Mouse (Mus musculus) granulocyte monocyte progenitor cell, adult 5-6 weeks (primary cell): ENCODE data around the gene Cyyr1. TPM values are rescaled to one million over a fixed set of nuclear protein-coding genes. Genes with fewer than 3 reads are reported as not detected.

ENCODE experiments used
- ATAC-seq: replicated peaks from 2 replicates; pipeline ENCODE4 v1.8.0; 2016; ENCODE audit warnings: mild to moderate bottlenecking, moderate TSS enrichment, inconsistent platforms; ENCODE audit not compliant: poor library complexity, severe bottlenecking
- total RNA-seq, 2 experiments: library from RNA; stranded (forward) in 1 of 2; stranded (reverse) in 1 of 2; fragments of 200-712, 200-1000 nt in 1 of 2; fragments of >200 nt in 1 of 2; fragmentation: Nextera tagmentation in 1 of 2; gene quantifications; 2 replicates each; pipeline ENCODE4 v1.2.3; 2014 to 2017

Cyyr1 gene
- total RNA-seq, 2 experiments from 2014 or later = not detected

GRCm38 (mm10) chr16:85474552-85475071 lies 78.6 kb downstream of the Cyyr1 start:
- no peak for ATAC-seq

- ATAC-seq = no peak
These were observed 83.1 kb downstream of the Cyyr1 start for GRCm38 (mm10) chr16:85470057-85470456.

GRCm38 (mm10) chr16:85455043-85455442 lies 98.2 kb downstream of the Cyyr1 start:
- ATAC-seq = no peak

GRCm38 (mm10) chr16:85446306-85446705 lies 106.9 kb downstream of the Cyyr1 start:
- no peak for ATAC-seq

- no peak for ATAC-seq
These were observed 107.4 kb downstream of the Cyyr1 start for GRCm38 (mm10) chr16:85445801-85446200.

GRCm38 (mm10) chr16:85435427-85435826 lies 117.8 kb downstream of the Cyyr1 start:
- ATAC-seq = peak; percentile 48; the same call in 1 of the 2 replicates

GRCm38 (mm10) chr16:85429173-85429572 lies 124.0 kb downstream of the Cyyr1 start:
- ATAC-seq = no peak

GRCm38 (mm10) chr16:85422889-85423288 lies 130.3 kb downstream of the Cyyr1 start:
- ATAC-seq = no peak

- no peak for ATAC-seq
These were observed 137.8 kb downstream of the Cyyr1 start for GRCm38 (mm10) chr16:85415415-85415814.

- ATAC-seq = no peak
These were observed 159.7 kb downstream of the Cyyr1 start for GRCm38 (mm10) chr16:85393430-85393948.

GRCm38 (mm10) chr16:85386801-85387200 lies 166.4 kb downstream of the Cyyr1 start:
- ATAC-seq = no peak

Other genes starting within 250 kb of the Cyyr1 start
- gene Adamts1, start 249.7 kb upstream of the Cyyr1 start, total RNA-seq (2014; fragmentation: Nextera tagmentation) = not detected in 2 replicates
- 0.26 and 0.52 TPM in 2 replicates for gene Adamts1, start 249.7 kb upstream of the Cyyr1 start, total RNA-seq (2017)